20 mouse cellular contexts compared by ENCODE assay signal in the genomic region with DNA sequence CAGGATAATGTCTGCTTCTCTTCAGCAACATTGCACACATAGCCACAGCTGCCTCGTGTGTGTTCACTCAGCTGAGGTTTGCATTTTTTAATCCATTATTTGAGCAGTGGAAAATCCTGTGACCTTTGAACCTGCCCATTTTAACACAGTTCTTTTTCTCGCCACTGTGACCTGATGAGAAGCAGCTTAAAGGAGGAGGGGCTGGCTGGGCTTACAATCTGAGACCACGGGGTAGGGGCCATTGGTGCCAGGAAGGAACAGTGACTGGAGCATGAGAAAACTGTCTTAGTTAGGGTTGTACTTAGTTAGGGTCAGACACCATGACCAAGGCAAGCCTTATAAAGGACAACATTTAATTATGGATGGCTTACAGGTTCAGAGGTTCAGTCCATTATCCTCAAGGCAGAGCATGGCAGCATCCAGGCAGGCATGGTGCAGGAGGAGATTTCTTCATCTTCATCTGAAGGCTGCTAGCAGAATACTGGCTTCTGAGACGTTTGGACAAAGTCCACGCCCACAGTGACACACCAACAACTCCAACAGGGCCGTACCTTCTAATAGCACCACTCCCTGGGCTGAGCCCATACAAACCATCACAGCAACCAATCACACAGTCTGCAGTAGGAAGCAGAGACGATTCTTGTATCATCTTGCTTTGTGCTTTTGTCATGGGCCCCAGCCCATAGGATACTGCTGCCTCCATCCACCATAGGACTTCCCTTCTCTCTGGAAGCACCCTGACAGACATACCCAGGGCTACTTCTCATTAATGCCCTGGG.
A peak's percentile ranks its signal among the peaks of the same experiment; 100 is the strongest.
DNase-seq lines count a peak whose midpoint lies in the region; ATAC-seq and TF ChIP-seq lines count a peak whose summit lies in the region.
"Had no signal": no experiment of that assay in that cellular context is flagged by ENCODE, and none has a peak within 500 bp of the region (broad histone marks: within the 10 kb centered on the region; RNA-seq: fewer than 3 reads in every experiment).

No protein-coding gene starts in this region.

- H3K9ac ChIP-seq in midbrain, embryonic 11.5 days (ENCODE audit: low read length): no peak overlapping the region
- no peak overlapping the region for H3K9ac ChIP-seq in midbrain, embryonic 14.5 days (replicated peaks; ENCODE audit: low read length)
- no peak overlapping the region for H3K9ac ChIP-seq in intestine, postnatal 0 days (ENCODE audit: low read depth, low read length)
- H3K9ac ChIP-seq: embryonic facial prominence, embryonic 13.5 days; heart, embryonic 15.5 days; hindbrain, embryonic 15.5 days had no signal

- peak; percentile 70; the same call in 1 of the 2 replicates for ATAC-seq in midbrain, embryonic 11.5 days (ENCODE audit: low FRiP score)
- no peak for ATAC-seq in midbrain, embryonic 14.5 days (ENCODE audit: low FRiP score, low TSS enrichment)
- peak; percentile 76 for ATAC-seq in intestine, postnatal 0 days
- ATAC-seq: forebrain, embryonic 14.5 days had no signal

- no peak for TF ChIP-seq CTCF in intestine, postnatal 0 days (IDR thresholded peaks at IDR 0.05; ENCODE audit: low read depth)

- H3K36me3 ChIP-seq in heart, embryonic 10.5 days: peaks cover 36% of the 10 kb centered on the region
- no peaks in the 10 kb centered on the region for H3K36me3 ChIP-seq in midbrain, embryonic 11.5 days (ENCODE audit: control insufficient read depth, insufficient read depth, low read length)
- H3K36me3 ChIP-seq in midbrain, embryonic 14.5 days (ENCODE audit: control insufficient read depth, insufficient read depth, low read length): no peaks in the 10 kb centered on the region
- H3K36me3 ChIP-seq in intestine, postnatal 0 days (ENCODE audit: control insufficient read depth, insufficient read depth): peaks cover 14% of the 10 kb centered on the region; the same call in 1 of the 2 replicates
- H3K36me3 ChIP-seq: embryonic facial prominence, embryonic 13.5 days; hindbrain, embryonic 15.5 days had no signal

- 72% methylated on average over 7 of the region's 7 CpGs for WGBS in heart, embryonic 10.5 days
- WGBS in midbrain, embryonic 11.5 days: 35% methylated on average over 7 of the region's 7 CpGs
- WGBS in midbrain, embryonic 14.5 days: 36% methylated on average over 7 of the region's 7 CpGs
- WGBS in intestine, postnatal 0 days: 40% methylated on average over 7 of the region's 7 CpGs

- H3K9me3 ChIP-seq in heart, embryonic 10.5 days: no peaks in the 10 kb centered on the region
- H3K9me3 ChIP-seq in midbrain, embryonic 11.5 days (ENCODE audit: control insufficient read depth, low read length): no peaks in the 10 kb centered on the region
- no peaks in the 10 kb centered on the region for H3K9me3 ChIP-seq in midbrain, embryonic 14.5 days (ENCODE audit: control insufficient read depth, low read length)
- no peaks in the 10 kb centered on the region for H3K9me3 ChIP-seq in intestine, postnatal 0 days (ENCODE audit: control insufficient read depth)
- H3K9me3 ChIP-seq: embryonic facial prominence, embryonic 13.5 days; heart, embryonic 15.5 days; hindbrain, embryonic 15.5 days had no signal

- no peak overlapping the region for H3K4me3 ChIP-seq in heart, embryonic 10.5 days
- H3K4me3 ChIP-seq in midbrain, embryonic 11.5 days (ENCODE audit: low read depth, low read length): no peak overlapping the region
- no peak overlapping the region for H3K4me3 ChIP-seq in midbrain, embryonic 14.5 days (replicated peaks; ENCODE audit: low read depth, low read length)
- no peak overlapping the region for H3K4me3 ChIP-seq in intestine, postnatal 0 days (ENCODE audit: low read depth, low read length)
- H3K4me3 ChIP-seq: embryonic facial prominence, embryonic 13.5 days; gastrocnemius, adult 2 months; heart, embryonic 15.5 days; hindbrain, embryonic 15.5 days had no signal

- H3K27me3 ChIP-seq in heart, embryonic 10.5 days (ENCODE audit: insufficient read depth, poor library complexity, severe bottlenecking): no peaks in the 10 kb centered on the region
- H3K27me3 ChIP-seq in midbrain, embryonic 11.5 days (ENCODE audit: control insufficient read depth, insufficient read depth, low read length): no peaks in the 10 kb centered on the region
- H3K27me3 ChIP-seq in midbrain, embryonic 14.5 days (ENCODE audit: control insufficient read depth, insufficient read depth, low read length): no peaks in the 10 kb centered on the region
- no peaks in the 10 kb centered on the region for H3K27me3 ChIP-seq in intestine, postnatal 0 days (replicated peaks; ENCODE audit: control insufficient read depth, insufficient read depth, low read length)
- H3K27me3 ChIP-seq: embryonic facial prominence, embryonic 13.5 days; heart, embryonic 15.5 days; hindbrain, embryonic 15.5 days had no signal

- DNase-seq in heart, embryonic 10.5 days (ENCODE audit: low spot score): peak; percentile 72
- DNase-seq in heart, adult 8-10 months (ENCODE audit: low spot score): no peak
- no peak for DNase-seq in midbrain, embryonic 11.5 days (ENCODE audit: low spot score, missing footprints)
- no peak for DNase-seq in midbrain, embryonic 14.5 days
- DNase-seq in R1 (ENCODE audit: low read depth, low spot score) (peak; percentile 51), MN1 (ENCODE audit: low spot score) (no peak)
- DNase-seq in cerebellum, adult 9-10 months: no peak
- DNase-seq: adrenal gland, postnatal 10 days; cerebellum, adult 11 months; cerebellum, adult 8-10 months; cerebellum, postnatal 36 days; gastrocnemius, adult 2 months; gastrocnemius, postnatal 25 days; heart, postnatal 14 days had no signal

- no peak overlapping the region for H3K4me2 ChIP-seq in midbrain, embryonic 11.5 days
- no peak overlapping the region for H3K4me2 ChIP-seq in midbrain, embryonic 14.5 days (ENCODE audit: low read length)
- no peak overlapping the region for H3K4me2 ChIP-seq in intestine, postnatal 0 days (replicated peaks; ENCODE audit: low read depth)
- H3K4me2 ChIP-seq: embryonic facial prominence, embryonic 13.5 days; heart, embryonic 11.5 days; heart, embryonic 15.5 days; hindbrain, embryonic 15.5 days had no signal

- no peaks in the 10 kb centered on the region for H3K4me1 ChIP-seq in heart, embryonic 10.5 days
- H3K4me1 ChIP-seq in midbrain, embryonic 11.5 days (ENCODE audit: control insufficient read depth, insufficient read depth, low read length): peaks cover 8% of the 10 kb centered on the region; the same call in 1 of the 2 replicates
- no peaks in the 10 kb centered on the region for H3K4me1 ChIP-seq in midbrain, embryonic 14.5 days (ENCODE audit: control insufficient read depth, insufficient read depth, low read length)
- H3K4me1 ChIP-seq in intestine, postnatal 0 days (replicated peaks; ENCODE audit: control insufficient read depth, insufficient read depth, low read length): no peaks in the 10 kb centered on the region
- H3K4me1 ChIP-seq: embryonic facial prominence, embryonic 13.5 days; heart, embryonic 15.5 days; hindbrain, embryonic 15.5 days had no signal

- no peak overlapping the region for H3K27ac ChIP-seq in heart, embryonic 10.5 days
- H3K27ac ChIP-seq in midbrain, embryonic 11.5 days (ENCODE audit: low read depth, low read length): no peak overlapping the region
- no peak overlapping the region for H3K27ac ChIP-seq in midbrain, embryonic 14.5 days (replicated peaks; ENCODE audit: low read depth, low read length)
- no peak overlapping the region for H3K27ac ChIP-seq in intestine, postnatal 0 days (ENCODE audit: low read depth, low read length)
- H3K27ac ChIP-seq: embryonic facial prominence, embryonic 13.5 days; gastrocnemius, adult 2 months; heart, embryonic 15.5 days; hindbrain, embryonic 15.5 days had no signal

Comparison
In these comparisons a context has a peak if more than half of its experiments do, and no peak if none do; other contexts are left out.
1. DNase-seq: peak in heart, embryonic 10.5 days (single experiment) and R1 (single experiment); none in heart, adult 8-10 months (single experiment), midbrain, embryonic 11.5 days (single experiment), midbrain, embryonic 14.5 days (single experiment), MN1 (single experiment) and cerebellum, adult 9-10 months (single experiment).